In the genomic region with DNA sequence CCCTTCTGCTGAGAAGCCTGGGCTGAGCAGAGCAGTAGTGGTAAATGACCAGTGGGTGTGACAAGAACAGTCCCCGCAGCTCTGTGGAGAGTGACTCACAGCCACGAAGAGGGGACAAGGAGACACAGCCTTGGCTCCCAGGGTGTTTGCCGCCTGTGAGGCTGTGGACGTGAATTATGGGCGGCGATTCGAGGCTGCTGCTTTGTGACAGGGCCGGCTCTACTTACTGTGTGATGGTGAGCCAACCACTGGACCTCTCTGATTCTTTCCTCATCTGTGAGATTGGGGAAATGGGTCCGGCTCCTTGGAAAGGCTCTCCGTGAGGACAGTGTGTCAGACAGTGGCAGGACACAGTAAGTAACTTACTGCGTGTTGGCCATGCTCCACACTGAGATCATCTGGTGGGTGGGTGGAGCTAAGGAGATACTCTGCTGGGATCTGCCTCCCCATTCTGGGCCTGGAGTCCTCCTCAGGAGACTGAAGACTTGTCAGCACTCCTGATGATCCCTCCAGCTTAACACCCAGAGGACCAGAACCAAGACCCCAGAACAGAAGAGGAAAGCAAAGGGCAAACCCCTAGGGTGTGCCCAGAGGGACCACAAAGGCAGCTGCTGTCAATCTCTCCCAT, we compare ENCODE assay signal across 17 mouse cellular contexts.
DNase-seq lines count a peak whose midpoint lies in the region; ATAC-seq and TF ChIP-seq lines count a peak whose summit lies in the region.
"Had no signal": no experiment of that assay in that cellular context is flagged by ENCODE, and none has a peak within 500 bp of the region (broad histone marks: within the 10 kb centered on the region; RNA-seq: fewer than 3 reads in every experiment).

No protein-coding gene starts in this region.

- H3K4me2 ChIP-seq in lung, embryonic 15.5 days = no peak overlapping the region
- H3K4me2 ChIP-seq: embryonic facial prominence, embryonic 12.5 days; midbrain, embryonic 12.5 days; neural tube, embryonic 12.5 days had no signal

- DNase-seq in gastrocnemius, adult 2 months = peak; percentile 49
- DNase-seq in gastrocnemius, postnatal 4 days (ENCODE audit: low spot score in 2 of 2) = no peak
- no peak for DNase-seq in lung, postnatal 25 days (ENCODE audit: low spot score)
- DNase-seq in adrenal gland, postnatal 14 days = peak; percentile 69
- peak; percentile 31 for DNase-seq in heart, postnatal 25 days (ENCODE audit: low spot score)
- DNase-seq in right cerebral cortex, postnatal 36 days (ENCODE audit: low spot score in 2 of 2) = no peak
- no peak for DNase-seq in ovary, postnatal 10 days (ENCODE audit: low spot score)
- DNase-seq: cerebellum, adult 2 months; kidney, adult 11 months; right cerebral cortex, adult 18-20 months; thymus, postnatal 25 days had no signal

- TF ChIP-seq CTCF in gastrocnemius, adult 2 months (IDR thresholded peaks at IDR 0.05) = no peak

- no peak overlapping the region for H3K4me3 ChIP-seq in gastrocnemius, adult 2 months
- no peak overlapping the region for H3K4me3 ChIP-seq in lung, embryonic 15.5 days
- H3K4me3 ChIP-seq: embryonic facial prominence, embryonic 12.5 days; midbrain, embryonic 12.5 days; neural tube, embryonic 12.5 days had no signal

- peaks cover 11% of the 10 kb centered on the region for H3K4me1 ChIP-seq in lung, embryonic 15.5 days

- ATAC-seq in lung, embryonic 15.5 days (ENCODE audit: borderline replicate concordance, extremely low read depth, low FRiP score, low TSS enrichment) = 0 out of 2 replicates have a peak, but pooled peaks have one; percentile 53
- ATAC-seq: forebrain, embryonic 14.5 days had no signal

- no peaks in the 10 kb centered on the region for H3K9me3 ChIP-seq in lung, embryonic 15.5 days
- H3K9me3 ChIP-seq: embryonic facial prominence, embryonic 12.5 days; midbrain, embryonic 12.5 days; neural tube, embryonic 12.5 days had no signal

- H3K9ac ChIP-seq in lung, embryonic 15.5 days = no peak overlapping the region
- H3K9ac ChIP-seq: embryonic facial prominence, embryonic 12.5 days; liver, embryonic 14.5 days; midbrain, embryonic 12.5 days; neural tube, embryonic 12.5 days had no signal

- H3K27ac ChIP-seq in gastrocnemius, adult 2 months = no peak overlapping the region
- no peak overlapping the region for H3K27ac ChIP-seq in lung, embryonic 15.5 days
- H3K27ac ChIP-seq: embryonic facial prominence, embryonic 12.5 days; liver, embryonic 14.5 days; midbrain, embryonic 12.5 days; neural tube, embryonic 12.5 days had no signal

- WGBS in lung, embryonic 15.5 days = 56% methylated on average over 11 of the region's 11 CpGs

- peaks cover 4% of the 10 kb centered on the region; the same call in 1 of the 2 replicates for H3K27me3 ChIP-seq in lung, embryonic 15.5 days
- H3K27me3 ChIP-seq: embryonic facial prominence, embryonic 12.5 days; midbrain, embryonic 12.5 days; neural tube, embryonic 12.5 days had no signal

- intact Hi-C loops in gastrocnemius, adult 2 months (cut with DNase I) = no loop called here
- intact Hi-C loops in heart, postnatal 25 days (cut with DNase I) = no loop called here

- H3K36me3 ChIP-seq in lung, embryonic 15.5 days = no peaks in the 10 kb centered on the region
- H3K36me3 ChIP-seq: embryonic facial prominence, embryonic 12.5 days; midbrain, embryonic 12.5 days; neural tube, embryonic 12.5 days had no signal

Comparison
In these comparisons a context has a peak if more than half of its experiments do, and no peak if none do; other contexts are left out.
1. DNase-seq: peak in gastrocnemius, adult 2 months (single experiment), adrenal gland, postnatal 14 days (single experiment) and heart, postnatal 25 days (single experiment); none in gastrocnemius, postnatal 4 days (0 of 2), lung, postnatal 25 days (single experiment), right cerebral cortex, postnatal 36 days (0 of 2) and ovary, postnatal 10 days (single experiment).